Mouse (Mus musculus): ENCODE results near the gene Qprt. TPM values are rescaled to one million over a fixed set of nuclear protein-coding genes. Genes with fewer than 3 reads are reported as not detected.

Qprt gene
- polyA plus RNA-seq, 2 experiments: 35.6 to 48.6 TPM

GRCm38 (mm10) chr7:127157548-127157947 lies 35.5 kb upstream of the Qprt start:
- peaks cover 0 to 6% of the 10 kb centered on the region in 2 experiments; a peak in 2 of 4 replicates for H3K4me1 ChIP-seq (replicated peaks; ENCODE audit: control insufficient read depth in 2 of 2, insufficient read depth in 2 of 2, low read length in 1 of 2)
- no peak overlapping the region for H3K27ac ChIP-seq
- no peaks in the 10 kb centered on the region for H3K9me3 ChIP-seq (ENCODE audit: control insufficient read depth, low read length)
- no peak overlapping the region for H3K4me2 ChIP-seq (ENCODE audit: low read depth)
- no peak overlapping the region for H3K4me3 ChIP-seq (ENCODE audit: insufficient read depth in 1 of 2, low read depth in 2 of 2, low read length in 2 of 2)
- no peaks in the 10 kb centered on the region for H3K27me3 ChIP-seq (ENCODE audit: control insufficient read depth, insufficient read depth, low read length)
- H3K9ac ChIP-seq (replicated peaks): no peak overlapping the region
- DNase-seq (ENCODE audit: low read depth in 3 of 3, low spot score in 3 of 3): no peak
- WGBS (ENCODE audit: insufficient replicate concordance): 36% methylated on average over 4 of the region's 4 CpGs
- H3K36me3 ChIP-seq (replicated peaks; ENCODE audit: control insufficient read depth, insufficient read depth, low read depth): no peaks in the 10 kb centered on the region
- no peak for ATAC-seq (ENCODE audit: insufficient read depth)
- TF ChIP-seq EP300 (IDR thresholded peaks at IDR 0.05; ENCODE audit: low read depth) (no peak), CTCF (IDR thresholded peaks at IDR 0.05; ENCODE audit: low read depth) (no peak)

GRCm38 (mm10) chr7:127153477-127153876 lies 31.5 kb upstream of the Qprt start:
- no peak for TF ChIP-seq CTCF (IDR thresholded peaks at IDR 0.05; ENCODE audit: low read depth)
- no peak for TF ChIP-seq EP300 (IDR thresholded peaks at IDR 0.05; ENCODE audit: low read depth)
- H3K4me1 ChIP-seq (replicated peaks; ENCODE audit: control insufficient read depth in 2 of 2, insufficient read depth in 2 of 2, low read length in 1 of 2): peaks cover 0 to 6% of the 10 kb centered on the region in 2 experiments; a peak in 2 of 4 replicates
- no peak overlapping the region for H3K4me3 ChIP-seq (ENCODE audit: insufficient read depth in 1 of 2, low read depth in 2 of 2, low read length in 2 of 2)
- H3K27ac ChIP-seq: no peak overlapping the region
- H3K27me3 ChIP-seq (ENCODE audit: control insufficient read depth, insufficient read depth, low read length): no peaks in the 10 kb centered on the region
- no peak overlapping the region for H3K4me2 ChIP-seq (ENCODE audit: low read depth)
- no peak for ATAC-seq (ENCODE audit: insufficient read depth)
- no peaks in the 10 kb centered on the region for H3K36me3 ChIP-seq (replicated peaks; ENCODE audit: control insufficient read depth, insufficient read depth, low read depth)
- DNase-seq (ENCODE audit: low read depth in 3 of 3, low spot score in 3 of 3): no peak
- H3K9ac ChIP-seq (replicated peaks): no peak overlapping the region
- H3K9me3 ChIP-seq (ENCODE audit: control insufficient read depth, low read length): no peaks in the 10 kb centered on the region
- 30% methylated on average over 3 of the region's 3 CpGs for WGBS (ENCODE audit: insufficient replicate concordance)

- H3K4me2 ChIP-seq (ENCODE audit: low read depth): no peak overlapping the region
- no peak for ATAC-seq (ENCODE audit: insufficient read depth)
- 79% methylated on average over 6 of the region's 6 CpGs for WGBS (ENCODE audit: insufficient replicate concordance)
These were observed 30.4 kb upstream of the Qprt start for GRCm38 (mm10) chr7:127152464-127152863.

GRCm38 (mm10) chr7:127147901-127148300 lies 25.9 kb upstream of the Qprt start:
- ATAC-seq (ENCODE audit: insufficient read depth): no peak
- DNase-seq (ENCODE audit: low read depth in 3 of 3, low spot score in 3 of 3): no peak
- Histone ChIP-seq H3K27ac (no peak overlapping the region), H3K4me1 (replicated peaks; ENCODE audit: control insufficient read depth in 2 of 2, insufficient read depth in 2 of 2, low read length in 1 of 2) (peaks cover 0 to 24% of the 10 kb centered on the region in 2 experiments; a peak in 3 of 4 replicates), H3K27me3 (ENCODE audit: control insufficient read depth, insufficient read depth, low read length) (no peaks in the 10 kb centered on the region), H3K9ac (replicated peaks) (no peak overlapping the region), H3K9me3 (ENCODE audit: control insufficient read depth, low read length) (no peaks in the 10 kb centered on the region), H3K4me2 (ENCODE audit: low read depth) (no peak overlapping the region), H3K4me3 (ENCODE audit: insufficient read depth in 1 of 2, low read depth in 2 of 2, low read length in 2 of 2) (no peak overlapping the region), H3K36me3 (replicated peaks; ENCODE audit: control insufficient read depth, insufficient read depth, low read depth) (no peaks in the 10 kb centered on the region)
- 69% methylated on average over 3 of the region's 3 CpGs for WGBS (ENCODE audit: insufficient replicate concordance)
- TF ChIP-seq CTCF (IDR thresholded peaks at IDR 0.05; ENCODE audit: low read depth) (no peak), EP300 (IDR thresholded peaks at IDR 0.05; ENCODE audit: low read depth) (no peak)

More at GRCm38 (mm10) chr7:127152464-127152863, 30.4 kb upstream of the Qprt start:
- H3K36me3 ChIP-seq (replicated peaks; ENCODE audit: control insufficient read depth, insufficient read depth, low read depth): no peaks in the 10 kb centered on the region
- H3K27ac ChIP-seq: no peak overlapping the region
- H3K4me1 ChIP-seq (replicated peaks; ENCODE audit: control insufficient read depth in 2 of 2, insufficient read depth in 2 of 2, low read length in 1 of 2): peaks cover 0 to 3% of the 10 kb centered on the region in 2 experiments; a peak in 2 of 4 replicates
- no peaks in the 10 kb centered on the region for H3K9me3 ChIP-seq (ENCODE audit: control insufficient read depth, low read length)
- no peaks in the 10 kb centered on the region for H3K27me3 ChIP-seq (ENCODE audit: control insufficient read depth, insufficient read depth, low read length)
- DNase-seq (ENCODE audit: low read depth in 3 of 3, low spot score in 3 of 3): no peak
- H3K4me3 ChIP-seq (ENCODE audit: insufficient read depth in 1 of 2, low read depth in 2 of 2, low read length in 2 of 2): no peak overlapping the region
- no peak overlapping the region for H3K9ac ChIP-seq (replicated peaks)
- TF ChIP-seq CTCF (IDR thresholded peaks at IDR 0.05; ENCODE audit: low read depth) (no peak), EP300 (IDR thresholded peaks at IDR 0.05; ENCODE audit: low read depth) (no peak)

- 65% methylated on average over 2 of the region's 2 CpGs for WGBS (ENCODE audit: insufficient replicate concordance)
- DNase-seq (ENCODE audit: low read depth in 3 of 3, low spot score in 3 of 3) (no peak), ATAC-seq (ENCODE audit: insufficient read depth) (no peak)
- H3K4me2 ChIP-seq (ENCODE audit: low read depth): no peak overlapping the region
- TF ChIP-seq EP300 (IDR thresholded peaks at IDR 0.05; ENCODE audit: low read depth) (no peak), CTCF (IDR thresholded peaks at IDR 0.05; ENCODE audit: low read depth) (no peak)
- no peaks in the 10 kb centered on the region for H3K27me3 ChIP-seq (ENCODE audit: control insufficient read depth, insufficient read depth, low read length)
- no peaks in the 10 kb centered on the region for H3K36me3 ChIP-seq (replicated peaks; ENCODE audit: control insufficient read depth, insufficient read depth, low read depth)
- H3K4me1 ChIP-seq (replicated peaks; ENCODE audit: control insufficient read depth in 2 of 2, insufficient read depth in 2 of 2, low read length in 1 of 2): peaks cover 3 to 35% of the 10 kb centered on the region in 2 experiments; a peak in 3 of 4 replicates
- no peaks in the 10 kb centered on the region for H3K9me3 ChIP-seq (ENCODE audit: control insufficient read depth, low read length)
- H3K4me3 ChIP-seq (ENCODE audit: insufficient read depth in 1 of 2, low read depth in 2 of 2, low read length in 2 of 2): no peak overlapping the region
- H3K27ac ChIP-seq: no peak overlapping the region
- no peak overlapping the region for H3K9ac ChIP-seq (replicated peaks)
These were observed 24.2 kb upstream of the Qprt start for GRCm38 (mm10) chr7:127146267-127146603.

All from liver, embryonic 14.5 days (tissue).